Mouse (Mus musculus) c-Kit-positive CD71-positive TER-119-negative erythroid progenitor cells, embryonic 14.5 days (primary cell): Measurements from ENCODE around the gene Fam166b.

Experiments
- DNase-seq: peaks from one replicate; pipeline ENCODE4 v3.0.0-alpha.2; 2013; ENCODE audit warnings: low read depth

Gene Fam166b

GRCm38 (mm10) chr4:43428946-43429345, at the start of gene Fam166b:
Fam166b (minus strand) TSS chr4:43429134.
- no peak for DNase-seq

- DNase-seq: no peak
These were observed 49.6 kb upstream of the Fam166b start for GRCm38 (mm10) chr4:43478534-43478858.

GRCm38 (mm10) chr4:43477857-43478533, 49.1 kb upstream of the Fam166b start:
- DNase-seq: peak; percentile 91

GRCm38 (mm10) chr4:43476604-43477003, 47.7 kb upstream of the Fam166b start:
- no peak for DNase-seq

GRCm38 (mm10) chr4:43473636-43474035, 44.7 kb upstream of the Fam166b start:
- DNase-seq: no peak

- DNase-seq: no peak
These were observed 41.4 kb upstream of the Fam166b start for GRCm38 (mm10) chr4:43470301-43470700.

- no peak for DNase-seq
These were observed 37.9 kb upstream of the Fam166b start for GRCm38 (mm10) chr4:43466872-43467271.

- no peak for DNase-seq
These were observed 37.0 kb upstream of the Fam166b start for GRCm38 (mm10) chr4:43465935-43466334.

- no peak for DNase-seq
These were observed 34.2 kb upstream of the Fam166b start for GRCm38 (mm10) chr4:43463102-43463501.

- DNase-seq: no peak
These were observed 28.2 kb upstream of the Fam166b start for GRCm38 (mm10) chr4:43457124-43457523.

- no peak for DNase-seq
These were observed 27.5 kb upstream of the Fam166b start for GRCm38 (mm10) chr4:43456470-43456869.

GRCm38 (mm10) chr4:43454041-43454836, 25.3 kb upstream of the Fam166b start, which contains the start of gene Cd72:
Cd72 (minus strand) TSS chr4:43454628.
- no peak for DNase-seq

- no peak for DNase-seq
These were observed 24.5 kb upstream of the Fam166b start for GRCm38 (mm10) chr4:43453413-43453812.

GRCm38 (mm10) chr4:43452315-43452714, 23.4 kb upstream of the Fam166b start:
- DNase-seq: no peak

GRCm38 (mm10) chr4:43448554-43448953, 19.6 kb upstream of the Fam166b start:
- no peak for DNase-seq

GRCm38 (mm10) chr4:43447251-43447650, 18.3 kb upstream of the Fam166b start:
- DNase-seq: no peak

- no peak for DNase-seq
These were observed 14.6 kb upstream of the Fam166b start for GRCm38 (mm10) chr4:43443511-43443910.

- DNase-seq: peak; percentile 59
These were observed 13.8 kb upstream of the Fam166b start for GRCm38 (mm10) chr4:43442456-43443361.

GRCm38 (mm10) chr4:43442044-43442443, 13.1 kb upstream of the Fam166b start:
- peak; percentile 100 for DNase-seq

- no peak for DNase-seq
These were observed 12.7 kb upstream of the Fam166b start, which contains the start of gene Tesk1 for GRCm38 (mm10) chr4:43441639-43442038. Tesk1 (plus strand) TSS chr4:43441939.

GRCm38 (mm10) chr4:43432832-43433231, 3.9 kb upstream of the Fam166b start:
- peak; percentile 68 for DNase-seq

GRCm38 (mm10) chr4:43431690-43432089, 2.8 kb upstream of the Fam166b start:
- peak; percentile 87 for DNase-seq
